29 mouse cellular contexts compared by ENCODE assay signal in genomic region chr1:183692756-183693155, GRCm38 (mm10).
"Had no signal": no experiment of that assay in that cellular context is flagged by ENCODE, and none has a peak within 500 bp of the region (broad histone marks: within the 10 kb centered on the region; RNA-seq: fewer than 3 reads in every experiment).

No protein-coding gene starts in this region.

- H3K4me2 ChIP-seq: heart, embryonic 11.5 days; heart, embryonic 12.5 days; heart, embryonic 13.5 days; heart, embryonic 15.5 days; hindbrain, embryonic 12.5 days; hindbrain, embryonic 13.5 days; hindbrain, embryonic 14.5 days; hindbrain, embryonic 15.5 days; intestine, embryonic 15.5 days; kidney, embryonic 15.5 days had no signal

- H3K9me3 ChIP-seq: heart, embryonic 12.5 days; heart, embryonic 13.5 days; heart, embryonic 15.5 days; hindbrain, embryonic 10.5 days; hindbrain, embryonic 12.5 days; hindbrain, embryonic 13.5 days; hindbrain, embryonic 15.5 days; intestine, embryonic 15.5 days; kidney, embryonic 15.5 days had no signal

- H3K9ac ChIP-seq: heart, embryonic 12.5 days; heart, embryonic 13.5 days; heart, embryonic 15.5 days; hindbrain, embryonic 12.5 days; hindbrain, embryonic 13.5 days; hindbrain, embryonic 14.5 days; hindbrain, embryonic 15.5 days; intestine, embryonic 15.5 days; kidney, embryonic 15.5 days had no signal

- H3K27me3 ChIP-seq: heart, embryonic 13.5 days; heart, embryonic 15.5 days; hindbrain, embryonic 12.5 days; hindbrain, embryonic 13.5 days; hindbrain, embryonic 15.5 days; intestine, embryonic 15.5 days; kidney, embryonic 15.5 days had no signal

- DNase-seq: heart, postnatal 10 days; heart, postnatal 4 days; kidney, adult 11 months; kidney, adult 18-20 months; kidney, adult 2 months; kidney, adult 8-10 months; kidney, adult 9 months; kidney, postnatal 10 days; kidney, postnatal 14 days; kidney, postnatal 25 days; kidney, postnatal 36 days; kidney, postnatal 4 days; layer of hippocampus, adult 9-11 months; layer of hippocampus, postnatal 36 days had no signal

- H3K27ac ChIP-seq: heart, embryonic 13.5 days; heart, embryonic 15.5 days; hindbrain, embryonic 10.5 days; hindbrain, embryonic 12.5 days; hindbrain, embryonic 13.5 days; hindbrain, embryonic 14.5 days; hindbrain, embryonic 15.5 days; hindbrain, postnatal 0 days; intestine, embryonic 15.5 days; kidney, embryonic 15.5 days; kidney, postnatal 0 days; layer of hippocampus, adult 2 months; left cerebral cortex, adult 2 months had no signal

- H3K4me1 ChIP-seq: heart, embryonic 12.5 days; heart, embryonic 13.5 days; heart, embryonic 15.5 days; hindbrain, embryonic 10.5 days; hindbrain, embryonic 12.5 days; hindbrain, embryonic 13.5 days; hindbrain, embryonic 15.5 days; intestine, embryonic 15.5 days; kidney, embryonic 15.5 days had no signal

- H3K4me3 ChIP-seq: heart, embryonic 12.5 days; heart, embryonic 13.5 days; heart, embryonic 15.5 days; hindbrain, embryonic 10.5 days; hindbrain, embryonic 12.5 days; hindbrain, embryonic 13.5 days; hindbrain, embryonic 15.5 days; intestine, embryonic 15.5 days; kidney, embryonic 15.5 days; layer of hippocampus, adult 2 months; left cerebral cortex, adult 2 months had no signal

- H3K36me3 ChIP-seq: heart, embryonic 12.5 days; heart, embryonic 13.5 days; heart, embryonic 15.5 days; hindbrain, embryonic 10.5 days; hindbrain, embryonic 12.5 days; hindbrain, embryonic 13.5 days; hindbrain, embryonic 15.5 days; intestine, embryonic 15.5 days; kidney, embryonic 15.5 days had no signal
